Mouse (Mus musculus) neural tube, embryonic 13.5 days (tissue): ENCODE data around the gene Exoc3l2. TPM values are rescaled to one million over a fixed set of nuclear protein-coding genes. Genes with fewer than 3 reads are reported as not detected.

Source experiments
- ATAC-seq: fragments of 200-750 bp; cut with Nextera tagmentation; 2 replicates; pipeline ENCODE4 v1.8.0; 2017; ENCODE audit warnings: low read depth, mild to moderate bottlenecking, moderate TSS enrichment, moderate library complexity
- H3K27ac ChIP-seq: fragments of 300-500 bp; sonication (generic); replicated peaks from 2 replicates; pipeline ENCODE4 v1.5.1; 2015; ENCODE audit warnings: moderate library complexity, mild to moderate bottlenecking, inconsistent platforms
- H3K27me3 ChIP-seq: fragments of 300-500 bp; sonication (generic); 2 replicates; pipeline ENCODE4 v1.6.1; 2015; ENCODE audit warnings: mild to moderate bottlenecking, inconsistent platforms
- H3K36me3 ChIP-seq: fragments of 300-500 bp; sonication (generic); 2 replicates; pipeline ENCODE4 v1.6.1; 2015; ENCODE audit warnings: mild to moderate bottlenecking, inconsistent platforms
- H3K4me1 ChIP-seq: fragments of 300-500 bp; sonication (generic); replicated peaks from 2 replicates; pipeline ENCODE4 v1.6.1; 2015; ENCODE audit warnings: inconsistent platforms
- H3K4me2 ChIP-seq: fragments of 300-500 bp; sonication (generic); 2 replicates; pipeline ENCODE4 v1.6.1; 2015; ENCODE audit warnings: inconsistent platforms, mild to moderate bottlenecking, moderate library complexity
- H3K4me3 ChIP-seq: fragments of 300-500 bp; sonication (generic); 2 replicates; pipeline ENCODE4 v1.5.1; 2015; ENCODE audit warnings: mild to moderate bottlenecking, inconsistent platforms
- H3K9ac ChIP-seq: fragments of 300-500 bp; sonication (generic); 2 replicates; pipeline ENCODE4 v1.6.1; 2015; ENCODE audit warnings: moderate library complexity, mild to moderate bottlenecking, inconsistent platforms
- H3K9me3 ChIP-seq: fragments of 300-500 bp; sonication (generic); 2 replicates; pipeline ENCODE4 v1.6.1; 2016; ENCODE audit warnings: inconsistent platforms
- WGBS: fragments of 180-500 bp; shearing (Covaris S2); methylation state at CpG from one replicate; pipeline ENCODE4 v1.1.7; 2015; 5-methylcytosine and 5-hydroxymethylcytosine counted together
- polyA plus RNA-seq: library from polyadenylated mRNA; unstranded; fragments of >200 nt; fragmentation: Nextera tagmentation; extraction: Ambion mirVana; gene quantifications from 2 replicates; pipeline ENCODE4 v1.2.1, GENCODE M21; 2015

Exoc3l2 gene
- polyA plus RNA-seq, 1 experiment from 2014 or later, result 0.52 TPM

DNA sequence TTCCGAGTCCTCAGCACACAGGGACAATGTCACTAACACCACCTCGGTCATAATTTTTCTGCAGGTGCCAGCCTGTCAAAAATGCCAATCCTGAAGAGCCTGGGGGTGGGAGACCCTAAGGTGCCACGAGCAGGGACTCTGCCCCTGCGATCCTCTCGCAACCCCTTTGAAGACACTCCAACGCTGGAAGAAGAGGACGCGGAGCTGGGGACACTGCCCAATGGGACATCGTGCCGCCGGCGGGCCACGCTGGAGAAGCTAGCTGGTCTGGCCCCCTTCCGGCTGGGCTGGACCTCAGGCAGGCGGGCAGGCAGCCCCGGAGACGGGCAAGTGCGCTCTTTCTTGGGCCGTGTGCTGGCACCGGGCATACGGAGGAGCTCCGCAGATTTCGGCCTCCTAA is 6.3 kb downstream of the Exoc3l2 start:
- Histone ChIP-seq H3K4me2 (no peak overlapping the region), H3K27me3 (peaks cover 93% of the 10 kb centered on the region), H3K27ac (no peak overlapping the region), H3K9me3 (no peaks in the 10 kb centered on the region), H3K4me3 (no peak overlapping the region), H3K4me1 (peaks cover 6% of the 10 kb centered on the region), H3K36me3 (no peaks in the 10 kb centered on the region), H3K9ac (no peak overlapping the region)
- 18% methylated on average over 23 of the region's 23 CpGs for WGBS
- no peak for ATAC-seq

- H3K4me3 ChIP-seq, result no peak overlapping the region
- H3K27me3 ChIP-seq, result peaks cover 94% of the 10 kb centered on the region
- H3K4me2 ChIP-seq, result no peak overlapping the region
- peaks cover 8% of the 10 kb centered on the region for H3K4me1 ChIP-seq
- 16% methylated on average over 14 of the region's 14 CpGs for WGBS
- no peak overlapping the region for H3K27ac ChIP-seq
- ATAC-seq, result no peak
- no peaks in the 10 kb centered on the region for H3K9me3 ChIP-seq
- no peaks in the 10 kb centered on the region for H3K36me3 ChIP-seq
- no peak overlapping the region for H3K9ac ChIP-seq
These were observed 7.2 kb downstream of the Exoc3l2 start for GRCm38 (mm10) chr7:19470308-19470707.

- WGBS, result 52% methylated on average over 4 of the region's 4 CpGs
These were observed 9.3 kb downstream of the Exoc3l2 start for GRCm38 (mm10) chr7:19472403-19472802.

GRCm38 (mm10) chr7:19473875-19474443 is 10.8 kb downstream of the Exoc3l2 start:
- H3K27me3 ChIP-seq, result peaks cover 79% of the 10 kb centered on the region
- H3K9ac ChIP-seq, result peak overlapping the region; percentile 75
- H3K4me1 ChIP-seq, result peaks cover 8% of the 10 kb centered on the region
- H3K27ac ChIP-seq, result peak overlapping the region; percentile 82
- H3K4me3 ChIP-seq, result peak overlapping the region; percentile 50
- H3K36me3 ChIP-seq, result no peaks in the 10 kb centered on the region
- no peaks in the 10 kb centered on the region for H3K9me3 ChIP-seq
- H3K4me2 ChIP-seq, result peak overlapping the region; percentile 71
- 2% methylated on average over 89 of the region's 89 CpGs for WGBS
- ATAC-seq, result peak; percentile 93

More at GRCm38 (mm10) chr7:19472403-19472802, 9.3 kb downstream of the Exoc3l2 start:
- H3K9me3 ChIP-seq, result no peaks in the 10 kb centered on the region
- H3K27ac ChIP-seq, result no peak overlapping the region
- H3K9ac ChIP-seq, result no peak overlapping the region
- no peak overlapping the region for H3K4me2 ChIP-seq
- no peaks in the 10 kb centered on the region for H3K36me3 ChIP-seq
- H3K4me3 ChIP-seq, result no peak overlapping the region
- peaks cover 86% of the 10 kb centered on the region for H3K27me3 ChIP-seq
- H3K4me1 ChIP-seq, result peaks cover 8% of the 10 kb centered on the region
- no peak for ATAC-seq

GRCm38 (mm10) chr7:19477084-19477483 is 14.0 kb downstream of the Exoc3l2 start:
- Histone ChIP-seq H3K27me3 (peaks cover 56% of the 10 kb centered on the region), H3K4me2 (no peak overlapping the region), H3K4me1 (peaks cover 8% of the 10 kb centered on the region), H3K9ac (no peak overlapping the region), H3K36me3 (no peaks in the 10 kb centered on the region), H3K9me3 (no peaks in the 10 kb centered on the region), H3K27ac (no peak overlapping the region), H3K4me3 (no peak overlapping the region)
- no peak for ATAC-seq
- 63% methylated on average over 2 of the region's 2 CpGs for WGBS

DNA sequence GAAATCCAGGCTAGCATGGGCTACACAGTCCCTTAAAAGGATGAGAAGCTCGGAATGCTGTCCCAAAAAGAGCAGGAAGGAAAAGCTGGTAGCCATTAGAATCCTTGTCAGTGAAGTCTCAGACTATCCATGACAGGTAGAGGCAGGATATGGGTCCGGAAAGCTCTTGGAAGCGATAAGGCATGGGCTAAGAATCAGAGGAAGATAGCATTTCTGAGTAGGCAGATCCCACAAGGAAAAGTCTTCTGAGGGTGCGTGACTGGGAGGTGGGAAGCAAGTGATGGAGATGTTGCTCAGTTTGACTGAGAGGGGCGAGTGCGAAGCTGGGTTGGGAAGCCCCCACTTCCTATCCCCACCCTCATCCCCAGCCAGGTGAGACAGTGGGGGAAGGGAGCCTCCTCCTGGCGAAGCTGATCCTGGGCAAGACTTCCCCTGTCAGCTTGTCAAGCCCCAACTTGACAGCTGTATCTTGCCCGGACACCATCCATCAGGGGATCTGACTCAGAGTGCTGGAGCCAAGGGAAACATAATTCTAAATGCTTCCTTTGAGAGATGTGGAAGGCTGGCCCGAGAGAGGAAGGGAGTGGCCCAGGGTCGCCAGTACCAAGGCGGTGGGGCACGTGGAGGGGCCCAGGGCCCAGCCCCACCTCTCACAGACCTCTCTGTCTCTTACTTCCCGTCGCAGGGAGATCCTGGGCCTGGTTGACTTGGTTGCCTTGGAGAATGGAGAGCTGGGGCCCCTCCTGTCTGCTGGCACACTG is 14.7 kb downstream of the Exoc3l2 start:
- WGBS, result 24% methylated on average over 14 of the region's 14 CpGs
- Histone ChIP-seq H3K27ac (no peak overlapping the region), H3K27me3 (peaks cover 48% of the 10 kb centered on the region), H3K36me3 (no peaks in the 10 kb centered on the region), H3K9ac (no peak overlapping the region), H3K4me3 (no peak overlapping the region), H3K4me1 (peaks cover 8% of the 10 kb centered on the region), H3K4me2 (no peak overlapping the region), H3K9me3 (no peaks in the 10 kb centered on the region)
- no peak for ATAC-seq

GRCm38 (mm10) chr7:19483281-19483680 is 20.1 kb downstream of the Exoc3l2 start:
- no peak overlapping the region for H3K4me3 ChIP-seq
- H3K4me2 ChIP-seq, result no peak overlapping the region
- H3K4me1 ChIP-seq, result no peaks in the 10 kb centered on the region
- H3K27me3 ChIP-seq, result peaks cover 27% of the 10 kb centered on the region
- ATAC-seq, result no peak
- H3K9ac ChIP-seq, result no peak overlapping the region
- no peak overlapping the region for H3K27ac ChIP-seq
- H3K9me3 ChIP-seq, result no peaks in the 10 kb centered on the region
- H3K36me3 ChIP-seq, result no peaks in the 10 kb centered on the region
- WGBS, result 81% methylated on average over 8 of the region's 8 CpGs

GRCm38 (mm10) chr7:19485488-19485887 is 22.4 kb downstream of the Exoc3l2 start:
- Histone ChIP-seq H3K4me2 (no peak overlapping the region), H3K4me1 (peaks cover 6% of the 10 kb centered on the region; the same call in 1 of the 2 replicates), H3K9me3 (no peaks in the 10 kb centered on the region), H3K9ac (no peak overlapping the region), H3K36me3 (no peaks in the 10 kb centered on the region), H3K27me3 (peaks cover 42% of the 10 kb centered on the region), H3K27ac (no peak overlapping the region), H3K4me3 (no peak overlapping the region)
- 89% methylated on average over 1 of the region's 1 CpGs for WGBS
- no peak for ATAC-seq

GRCm38 (mm10) chr7:19486549-19486948 is 23.4 kb downstream of the Exoc3l2 start:
- ATAC-seq, result no peak
- 95% methylated on average over 7 of the region's 7 CpGs for WGBS
- H3K9ac ChIP-seq, result no peak overlapping the region
- no peak overlapping the region for H3K27ac ChIP-seq
- H3K27me3 ChIP-seq, result peaks cover 53% of the 10 kb centered on the region
- H3K4me3 ChIP-seq, result no peak overlapping the region
- no peak overlapping the region for H3K4me2 ChIP-seq
- H3K4me1 ChIP-seq, result peaks cover 6% of the 10 kb centered on the region
- H3K9me3 ChIP-seq, result no peaks in the 10 kb centered on the region
- H3K36me3 ChIP-seq, result no peaks in the 10 kb centered on the region

GRCm38 (mm10) chr7:19489525-19489924 is 26.4 kb downstream of the Exoc3l2 start:
- 3% methylated on average over 31 of the region's 31 CpGs for WGBS

DNA sequence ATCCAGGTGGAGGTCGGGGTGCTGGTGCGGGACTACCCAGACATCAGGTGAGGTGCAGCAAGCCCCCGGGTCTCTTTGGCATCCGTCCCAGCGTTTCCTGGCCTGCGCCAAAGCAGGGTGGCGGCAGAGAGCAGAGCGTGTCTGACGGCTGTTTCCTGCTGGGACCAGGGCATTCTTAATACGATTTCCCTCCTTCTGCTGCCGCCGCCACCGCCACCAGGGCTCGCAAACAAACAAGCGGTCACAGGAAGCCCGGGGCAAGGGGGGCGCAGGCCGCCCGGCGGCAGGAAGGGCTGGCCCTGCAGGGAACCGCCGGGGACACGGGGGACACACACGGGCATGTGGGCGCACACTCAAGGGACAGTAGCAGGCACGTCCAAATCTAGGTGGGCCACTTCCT is 28.6 kb downstream of the Exoc3l2 start:
- Histone ChIP-seq H3K4me3 (peak overlapping the region; percentile 18), H3K9ac (peak overlapping the region; percentile 54; the same call in 1 of the 2 replicates), H3K27me3 (peaks cover 76% of the 10 kb centered on the region), H3K36me3 (no peaks in the 10 kb centered on the region), H3K4me1 (peaks cover 12% of the 10 kb centered on the region), H3K4me2 (peak overlapping the region; percentile 42), H3K9me3 (no peaks in the 10 kb centered on the region), H3K27ac (no peak overlapping the region)
- ATAC-seq, result no peak
- WGBS, result 5% methylated on average over 16 of the region's 26 CpGs

More at GRCm38 (mm10) chr7:19489525-19489924, 26.4 kb downstream of the Exoc3l2 start:
- no peak overlapping the region for H3K27ac ChIP-seq
- peak overlapping the region; percentile 56; the same call in 1 of the 2 replicates for H3K9ac ChIP-seq
- H3K36me3 ChIP-seq, result no peaks in the 10 kb centered on the region
- H3K27me3 ChIP-seq, result peaks cover 73% of the 10 kb centered on the region
- H3K9me3 ChIP-seq, result no peaks in the 10 kb centered on the region
- H3K4me1 ChIP-seq, result peaks cover 12% of the 10 kb centered on the region
- ATAC-seq, result peak; percentile 38; the same call in 1 of the 2 replicates
- H3K4me3 ChIP-seq, result peak overlapping the region; percentile 27
- peak overlapping the region; percentile 52 for H3K4me2 ChIP-seq

GRCm38 (mm10) chr7:19494751-19495474 is 31.8 kb downstream of the Exoc3l2 start:
- no peak overlapping the region for H3K27ac ChIP-seq
- WGBS, result 83% methylated on average over 25 of the region's 25 CpGs
- no peak for ATAC-seq
- H3K4me2 ChIP-seq, result no peak overlapping the region
- no peak overlapping the region for H3K4me3 ChIP-seq
- no peaks in the 10 kb centered on the region for H3K9me3 ChIP-seq
- peaks cover 45% of the 10 kb centered on the region for H3K27me3 ChIP-seq
- no peak overlapping the region for H3K9ac ChIP-seq
- peaks cover 6% of the 10 kb centered on the region for H3K4me1 ChIP-seq
- no peaks in the 10 kb centered on the region for H3K36me3 ChIP-seq
